Mouse (Mus musculus) adrenal gland, adult 18-20 months (tissue): ENCODE data around the gene Smim4. TPM values are rescaled to one million over a fixed set of nuclear protein-coding genes. Genes with fewer than 3 reads are reported as not detected.

ENCODE experiments used
- DNase-seq, 2 experiments: peaks; one replicate each; pipeline ENCODE4 v3.0.0; 2021 to 2022; ENCODE audit warnings: low spot score in 2 of 2
- total RNA-seq, 2 experiments: library from RNA; stranded (reverse); gene quantifications; 1 replicate in 1 of 2; 2 replicates in 1 of 2; pipeline ENCODE4 v1.2.3; 2021

Gene Smim4
- total RNA-seq, 2 experiments from 2014 or later = 63.6 to 81.3 TPM

- no peak for DNase-seq
These were observed 10.9 kb upstream of the Smim4 start for GRCm38 (mm10) chr14:31139666-31140065.

GRCm38 (mm10) chr14:31138897-31139429 is 10.2 kb upstream of the Smim4 start:
- no peak for DNase-seq

GRCm38 (mm10) chr14:31138219-31138896 is 9.6 kb upstream of the Smim4 start:
- peak in 1 of 2 experiments; percentile 19 for DNase-seq

GRCm38 (mm10) chr14:31137791-31138190 is 9.0 kb upstream of the Smim4 start:
- peak in 1 of 2 experiments; percentile 29 for DNase-seq

GRCm38 (mm10) chr14:31137281-31137595 is 8.5 kb upstream of the Smim4 start:
- peak in 1 of 2 experiments; percentile 21 for DNase-seq

GRCm38 (mm10) chr14:31136411-31137280 is 7.9 kb upstream of the Smim4 start:
- DNase-seq = peak in 1 of 2 experiments; percentile 21

GRCm38 (mm10) chr14:31135495-31136410 is 7.0 kb upstream of the Smim4 start:
- DNase-seq = peak in 1 of 2 experiments; percentile 16

GRCm38 (mm10) chr14:31134015-31135000 is 5.6 kb upstream of the Smim4 start:
- DNase-seq = peak in 1 of 2 experiments; percentile 21

- DNase-seq = peak in 1 of 2 experiments; percentile 18
These were observed 4.4 kb upstream of the Smim4 start for GRCm38 (mm10) chr14:31133023-31133665.

GRCm38 (mm10) chr14:31132491-31132975 is 3.8 kb upstream of the Smim4 start:
- peak in 1 of 2 experiments; percentile 14 for DNase-seq

GRCm38 (mm10) chr14:31132031-31132430 is 3.3 kb upstream of the Smim4 start:
- DNase-seq = peak in 1 of 2 experiments; percentile 22

GRCm38 (mm10) chr14:31131272-31131821 is 2.6 kb upstream of the Smim4 start:
- peak in 1 of 2 experiments; percentile 33 for DNase-seq

GRCm38 (mm10) chr14:31130236-31131220 is 1.8 kb upstream of the Smim4 start, which contains the start of gene Nt5dc2:
Gene Nt5dc2, plus strand, starts transcription at chr14:31131053.
- peak; percentile 86 to 88 for DNase-seq

GRCm38 (mm10) chr14:31129326-31130235 is 825 bp upstream of the Smim4 start:
- peak in 1 of 2 experiments; percentile 17 for DNase-seq

GRCm38 (mm10) chr14:31128101-31128825 is 493 bp downstream of the Smim4 start:
- peak; percentile 43 to 47 for DNase-seq
